Mouse (Mus musculus) spleen, adult 2 months (tissue): ENCODE results near the gene Slc12a6.

Experiments
- CTCF ChIP-seq: fragments of 200-500 bp; IDR thresholded peaks from 2 replicates; pipeline ENCODE4 v1.5.1; 2011; ENCODE audit warnings: mild to moderate bottlenecking, inconsistent platforms; ENCODE audit not compliant: insufficient read depth, insufficient read length, insufficient replicate concordance; ENCODE audit errors: extremely low read depth
- POLR2A ChIP-seq: fragments of 200-500 bp; IDR thresholded peaks from 2 replicates; pipeline ENCODE4 v1.6.1; 2011; ENCODE audit warnings: low read depth, low read length, inconsistent platforms

- TF ChIP-seq POLR2A = no peak
- TF ChIP-seq CTCF = no peak
These were observed 94.6 kb downstream of the Slc12a6 start for GRCm38 (mm10) chr2:112360012-112360780.
